Mouse (Mus musculus): ENCODE measurements around the gene Map3k1.

Map3k1 gene

GRCm38 (mm10) chr13:111792130-111792974 is 16.4 kb downstream of the Map3k1 start:
- no peak for DNase-seq (ENCODE audit: low read depth in 2 of 2, low spot score in 2 of 2)

- DNase-seq (ENCODE audit: low read depth in 2 of 2, low spot score in 2 of 2), result no peak
Observed at GRCm38 (mm10) chr13:111791596-111791995, 17.2 kb downstream of the Map3k1 start.

- no peak for DNase-seq (ENCODE audit: low read depth in 2 of 2, low spot score in 2 of 2)
Observed at GRCm38 (mm10) chr13:111789420-111790065, 19.2 kb downstream of the Map3k1 start.

GRCm38 (mm10) chr13:111788882-111789281 is 19.9 kb downstream of the Map3k1 start:
- DNase-seq (ENCODE audit: low read depth in 2 of 2, low spot score in 2 of 2), result no peak

- DNase-seq (ENCODE audit: low read depth in 2 of 2, low spot score in 2 of 2), result peak; percentile 56 to 60
Observed at GRCm38 (mm10) chr13:111787857-111788619, 20.8 kb downstream of the Map3k1 start.

- DNase-seq (ENCODE audit: low read depth in 2 of 2, low spot score in 2 of 2), result no peak
Observed at GRCm38 (mm10) chr13:111786584-111786983, 22.2 kb downstream of the Map3k1 start.

- DNase-seq (ENCODE audit: low read depth in 2 of 2, low spot score in 2 of 2), result no peak
Observed at GRCm38 (mm10) chr13:111783451-111783850, 25.3 kb downstream of the Map3k1 start.

- no peak for DNase-seq (ENCODE audit: low read depth in 2 of 2, low spot score in 2 of 2)
Observed at GRCm38 (mm10) chr13:111779471-111779870, 29.3 kb downstream of the Map3k1 start.

- peak in 1 of 2 experiments; percentile 26 for DNase-seq (ENCODE audit: low read depth in 2 of 2, low spot score in 2 of 2)
Observed at GRCm38 (mm10) chr13:111778606-111779005, 30.2 kb downstream of the Map3k1 start.

- DNase-seq (ENCODE audit: low read depth in 2 of 2, low spot score in 2 of 2), result no peak
Observed at GRCm38 (mm10) chr13:111777865-111778264, 30.9 kb downstream of the Map3k1 start.

- no peak for DNase-seq (ENCODE audit: low read depth in 2 of 2, low spot score in 2 of 2)
Observed at GRCm38 (mm10) chr13:111777179-111777578, 31.6 kb downstream of the Map3k1 start.

- DNase-seq (ENCODE audit: low read depth in 2 of 2, low spot score in 2 of 2), result no peak
Observed at GRCm38 (mm10) chr13:111772075-111772474, 36.7 kb downstream of the Map3k1 start.

GRCm38 (mm10) chr13:111771232-111771631 is 37.6 kb downstream of the Map3k1 start:
- peak; percentile 31 to 37 for DNase-seq (ENCODE audit: low read depth in 2 of 2, low spot score in 2 of 2)

- no peak for DNase-seq (ENCODE audit: low read depth in 2 of 2, low spot score in 2 of 2)
Observed at GRCm38 (mm10) chr13:111770776-111771175, 38.0 kb downstream of the Map3k1 start.

- DNase-seq (ENCODE audit: low read depth in 2 of 2, low spot score in 2 of 2), result no peak
Observed at GRCm38 (mm10) chr13:111762526-111762925, 46.3 kb downstream of the Map3k1 start.

- DNase-seq (ENCODE audit: low read depth in 2 of 2, low spot score in 2 of 2), result no peak
Observed at GRCm38 (mm10) chr13:111756986-111757385, 51.8 kb downstream of the Map3k1 start.

GRCm38 (mm10) chr13:111755937-111756336 is 52.9 kb downstream of the Map3k1 start:
- DNase-seq (ENCODE audit: low read depth in 2 of 2, low spot score in 2 of 2), result no peak

- no peak for DNase-seq (ENCODE audit: low read depth in 2 of 2, low spot score in 2 of 2)
Observed at GRCm38 (mm10) chr13:111755377-111755776, 53.4 kb downstream of the Map3k1 start.

- no peak for DNase-seq (ENCODE audit: low read depth in 2 of 2, low spot score in 2 of 2)
Observed at GRCm38 (mm10) chr13:111753321-111753720, 55.5 kb downstream of the Map3k1 start.

- no peak for DNase-seq (ENCODE audit: low read depth in 2 of 2, low spot score in 2 of 2)
Observed at GRCm38 (mm10) chr13:111748301-111749062, 60.3 kb downstream of the Map3k1 start.

- no peak for DNase-seq (ENCODE audit: low read depth in 2 of 2, low spot score in 2 of 2)
Observed at GRCm38 (mm10) chr13:111746831-111747230, 62.0 kb downstream of the Map3k1 start.
